Mouse (Mus musculus) induced T-regulatory cell, adult 2 months (primary cell): ENCODE results near the gene Sorl1.

ENCODE experiments used
- DNase-seq: peaks from one replicate; pipeline ENCODE4 v3.0.0-alpha.2; 2012; ENCODE audit warnings: low read depth

The Sorl1 gene

DNA sequence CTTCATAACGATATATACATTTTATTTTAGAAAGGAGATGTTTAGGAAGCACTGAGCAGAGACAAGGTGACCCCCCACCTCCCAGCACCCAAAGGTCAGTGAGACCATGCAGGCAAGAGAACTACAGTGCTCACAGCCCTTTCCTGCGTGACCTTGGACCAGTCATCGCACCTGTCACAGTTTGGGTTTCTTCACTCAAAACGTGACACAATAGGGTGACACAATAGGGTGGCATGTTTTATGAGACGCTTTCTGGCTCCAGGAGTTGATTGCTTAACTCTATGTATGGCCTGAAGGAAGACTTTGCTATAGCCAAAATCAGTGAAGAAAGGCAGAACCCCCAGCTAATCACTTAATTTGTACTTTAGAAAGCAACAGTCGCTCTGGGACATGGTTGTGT is 1.7 kb downstream of the Sorl1 start:
- DNase-seq = no peak

DNA sequence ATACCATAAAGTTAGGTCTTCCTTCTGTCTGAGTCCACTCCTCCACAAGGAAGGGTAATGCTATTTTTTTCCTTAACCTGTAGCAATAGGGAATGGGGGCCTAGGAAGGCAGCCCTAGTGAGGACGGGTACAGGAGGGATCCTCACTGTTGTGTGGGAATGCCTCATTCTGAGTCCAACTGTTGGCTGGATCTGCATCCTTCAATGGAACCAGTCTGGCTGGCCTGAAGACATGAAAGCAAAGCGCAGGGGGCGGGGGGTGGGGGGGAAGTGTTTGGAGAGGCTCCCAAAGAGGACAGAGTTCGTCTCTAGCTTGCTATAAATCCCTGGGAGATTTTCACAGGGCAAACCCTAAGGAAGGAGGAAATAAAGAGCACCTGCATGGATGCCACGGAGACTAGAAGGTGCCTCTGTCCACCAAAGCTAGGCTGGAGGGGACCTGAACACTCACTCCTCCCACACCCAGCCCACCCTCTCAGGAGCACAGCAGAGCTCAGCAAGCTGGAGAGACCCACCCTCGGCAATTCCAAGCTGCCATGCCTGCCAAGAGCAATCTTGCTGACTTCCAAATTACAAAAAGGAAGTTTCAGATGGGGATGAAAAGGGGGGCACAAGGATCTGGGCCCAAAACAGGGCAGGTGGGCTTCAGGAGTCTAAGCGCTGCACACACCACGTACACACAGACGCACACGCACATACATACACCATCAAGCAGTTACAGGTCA is 2.3 kb downstream of the Sorl1 start:
- DNase-seq = no peak

DNA sequence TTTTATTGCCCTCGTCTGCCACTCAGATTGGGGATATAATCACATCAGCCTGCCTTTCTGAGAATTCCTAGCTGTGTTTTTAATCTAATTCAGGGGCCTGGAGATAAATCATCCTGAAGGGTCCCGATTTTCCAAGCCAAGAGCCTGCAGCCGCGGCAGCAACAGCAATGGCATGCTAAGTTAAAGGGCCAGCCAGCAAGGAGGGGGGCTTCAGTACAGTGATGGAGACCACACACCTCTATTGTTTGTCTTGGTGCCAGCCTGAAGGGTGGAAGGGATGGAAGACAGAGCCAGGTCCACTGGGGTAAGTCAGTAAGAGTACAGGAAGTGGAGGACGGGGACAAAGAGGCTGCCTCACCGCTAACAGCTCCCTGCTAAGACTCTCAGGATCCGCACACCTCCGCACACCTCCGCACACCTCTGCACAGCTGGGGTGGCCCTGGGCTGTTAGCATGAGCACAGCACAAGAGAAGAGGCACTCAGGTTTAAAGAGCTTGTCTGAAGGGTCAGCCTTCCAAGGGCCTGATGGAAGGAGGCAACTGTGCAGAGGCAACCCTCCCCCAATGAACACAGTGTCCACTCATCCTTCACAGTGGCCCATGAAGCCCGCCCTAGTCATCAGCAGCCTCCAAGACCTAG is 7.6 kb downstream of the Sorl1 start:
- no peak for DNase-seq

DNA sequence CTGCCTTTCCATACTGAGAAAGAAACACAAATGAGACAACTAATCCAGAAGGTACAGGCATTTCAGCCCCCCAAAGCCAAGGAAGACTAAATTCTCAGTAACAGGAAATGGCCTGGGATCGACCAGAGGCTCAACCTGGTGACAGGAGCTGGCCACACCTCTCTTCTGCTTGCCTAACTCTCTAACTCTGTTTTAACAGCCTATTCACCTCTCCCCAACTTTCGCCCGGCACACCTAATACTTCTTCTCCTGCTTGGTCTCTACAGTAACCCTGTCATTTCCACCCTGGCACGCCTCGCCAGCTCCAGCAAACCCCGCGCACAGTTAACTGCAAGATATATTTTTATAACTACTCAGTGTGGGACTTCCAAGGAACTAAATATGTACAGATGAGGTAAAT is 9.0 kb downstream of the Sorl1 start:
- no peak for DNase-seq

DNA sequence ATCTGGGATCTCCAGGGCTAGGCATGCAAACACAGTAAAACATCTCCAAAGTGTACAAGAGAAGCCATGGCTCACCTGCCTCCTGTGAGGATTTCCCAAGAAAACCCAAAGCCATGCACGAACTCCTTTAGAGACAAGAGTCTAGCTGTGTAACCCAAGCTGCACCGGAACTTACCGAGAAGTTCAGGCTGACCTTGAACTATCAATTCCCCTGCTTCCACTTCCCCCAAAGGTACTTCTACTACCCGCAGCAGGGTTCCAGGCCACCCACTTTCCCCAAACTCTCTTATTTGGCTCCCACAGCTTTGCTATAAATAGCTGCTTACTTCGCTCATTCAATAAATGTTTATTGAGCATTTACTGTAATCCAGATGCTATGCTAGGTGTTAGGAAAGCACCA is 10.8 kb downstream of the Sorl1 start:
- DNase-seq = no peak

DNA sequence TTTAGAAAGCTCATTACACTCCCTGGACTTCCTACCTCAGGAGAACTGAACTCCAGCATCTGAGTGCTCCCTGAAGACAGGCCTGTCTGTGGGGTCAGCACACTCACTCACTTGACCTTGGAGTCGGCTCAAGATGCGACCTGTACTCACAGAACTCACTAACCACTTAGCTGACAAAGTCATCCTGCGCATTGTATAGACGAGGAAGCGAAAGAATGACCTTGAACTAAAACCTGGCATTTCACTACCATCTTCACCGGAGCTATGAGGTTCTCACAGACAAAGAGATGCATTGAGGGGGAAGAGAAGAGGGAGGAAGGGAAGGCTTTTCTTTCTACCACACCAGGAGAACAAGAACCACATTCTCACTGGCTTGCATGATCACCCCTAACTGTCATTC is 11.4 kb downstream of the Sorl1 start:
- no peak for DNase-seq

DNA sequence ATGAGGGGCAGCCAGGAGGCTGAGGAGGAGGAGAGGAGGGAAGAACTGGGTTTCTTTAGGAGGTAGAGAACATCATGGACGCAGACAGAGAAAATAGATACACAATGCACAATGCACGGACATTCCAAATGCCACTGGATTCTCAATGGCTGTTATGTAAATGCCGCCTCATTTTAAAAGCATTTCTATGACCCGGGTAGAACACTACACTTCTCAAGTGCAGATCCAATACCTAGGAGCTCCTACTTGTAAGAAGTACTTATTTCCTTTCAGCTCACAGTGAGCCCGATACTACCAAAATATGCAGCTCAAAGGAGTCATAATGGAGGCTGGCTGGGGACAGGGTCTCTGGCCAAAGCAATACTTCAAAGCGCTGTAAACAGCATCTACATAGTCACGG is 12.8 kb downstream of the Sorl1 start:
- DNase-seq = no peak

DNA sequence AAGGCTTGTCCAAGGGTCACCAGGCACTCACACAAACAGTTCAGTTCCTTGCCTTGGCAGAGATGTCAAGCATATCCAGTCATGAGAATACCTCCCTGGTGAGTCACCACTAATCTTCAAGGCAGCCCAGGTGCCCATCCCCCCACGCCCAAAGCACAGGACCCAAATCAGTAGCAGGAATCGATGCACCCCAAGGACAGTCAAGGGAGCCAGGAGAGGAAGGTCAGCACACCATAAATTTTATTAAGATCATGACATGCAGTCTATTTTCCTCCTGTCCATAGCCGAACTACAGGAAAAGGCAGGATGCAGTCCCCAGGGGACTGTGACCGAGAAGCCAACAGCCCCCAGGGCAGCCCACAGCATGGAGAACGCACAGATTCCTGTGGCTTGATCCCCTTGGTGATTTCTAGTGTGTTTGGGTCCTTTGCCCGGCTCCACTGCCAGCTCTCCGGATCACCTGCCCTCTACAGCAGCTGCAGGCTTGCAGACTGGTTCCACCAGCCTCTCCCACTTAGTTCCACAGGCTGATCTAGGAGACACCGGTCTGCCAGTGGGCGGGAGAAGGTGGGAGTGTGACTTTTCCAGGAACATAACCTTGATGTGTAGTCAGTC is 14.2 kb downstream of the Sorl1 start:
- DNase-seq = peak; percentile 49

DNA sequence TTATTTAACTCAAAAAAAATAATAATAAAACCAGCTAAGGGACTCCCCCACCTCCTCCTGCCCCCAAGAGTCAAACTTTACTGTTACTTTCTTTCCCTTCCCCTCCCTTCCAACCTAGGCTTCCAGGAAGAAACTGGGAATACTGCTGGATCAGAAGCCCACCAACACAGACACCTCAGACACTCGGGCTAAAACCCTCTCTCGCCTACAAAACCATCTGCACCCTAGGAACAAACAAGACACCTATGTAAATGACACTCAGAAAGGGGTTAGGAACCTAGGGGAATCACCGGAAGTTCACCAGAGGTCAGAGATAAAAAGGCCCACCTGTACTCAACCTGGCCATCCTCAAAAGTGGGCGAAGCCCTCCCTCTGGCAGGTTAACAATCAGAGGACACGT is 15.0 kb downstream of the Sorl1 start:
- DNase-seq = peak; percentile 33

DNA sequence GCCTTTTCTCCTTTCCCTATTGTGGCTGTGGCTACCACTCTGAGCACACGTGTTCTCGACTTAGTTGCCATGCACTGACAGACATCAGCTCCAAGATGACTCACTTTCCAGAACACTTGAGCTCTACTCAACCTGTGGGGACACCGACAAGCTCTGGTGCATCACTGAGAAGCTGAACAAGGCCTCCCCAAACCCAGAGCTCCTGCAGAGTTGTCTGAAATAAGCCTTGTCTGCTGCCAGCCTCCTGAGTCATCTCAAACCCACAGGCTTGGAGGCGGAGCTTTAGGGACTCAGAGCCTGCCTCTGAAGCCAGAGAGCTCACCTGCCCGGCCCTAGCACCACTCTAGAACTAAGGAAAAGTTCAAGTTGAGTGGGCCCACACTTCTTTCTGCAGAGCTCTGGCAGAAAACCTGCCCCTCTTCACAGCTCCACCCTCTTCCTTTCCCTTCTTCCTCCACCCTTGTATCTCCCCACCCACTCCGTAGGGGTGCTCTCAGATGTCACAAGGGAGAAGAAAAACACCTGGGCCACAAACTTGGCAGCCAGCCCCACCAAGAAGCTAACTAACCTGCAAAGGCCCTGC is 15.6 kb downstream of the Sorl1 start:
- peak; percentile 86 for DNase-seq

DNA sequence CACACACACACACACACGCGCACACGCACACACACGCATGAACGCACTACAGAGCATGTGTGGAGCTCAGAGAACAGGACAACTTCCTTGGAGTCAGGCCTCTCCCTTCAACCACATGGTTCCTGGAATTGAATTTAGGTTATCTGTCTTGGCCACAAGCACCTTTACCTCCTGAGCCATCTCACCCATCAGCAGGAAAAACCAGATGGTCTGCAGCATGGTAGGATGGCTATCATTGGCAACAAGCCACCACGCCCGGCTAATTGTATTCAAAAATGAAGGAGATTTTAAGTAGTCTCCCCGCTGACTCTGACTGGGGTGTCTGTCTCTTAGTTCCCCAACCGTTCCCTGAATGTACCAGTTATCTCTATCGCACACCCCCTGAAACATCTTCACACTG is 17.0 kb downstream of the Sorl1 start:
- no peak for DNase-seq

DNA sequence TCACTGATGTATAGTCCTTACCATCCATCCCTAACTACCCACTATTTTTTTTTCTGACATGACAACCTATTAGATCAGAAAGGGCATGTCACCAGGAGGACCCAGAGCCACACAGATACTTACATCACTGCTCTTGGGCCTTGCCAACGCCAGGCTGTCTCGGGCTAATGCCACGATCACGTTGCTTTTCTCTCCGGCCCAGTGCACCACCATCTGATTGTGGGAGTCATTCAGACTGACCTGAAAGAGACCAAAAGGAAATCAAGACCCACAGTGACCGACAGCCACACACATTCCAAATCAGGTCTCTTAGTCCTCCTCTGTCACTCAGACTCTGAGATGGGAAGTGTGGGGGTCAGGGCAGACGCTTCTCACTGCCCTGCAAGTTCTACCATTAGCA is 17.8 kb downstream of the Sorl1 start:
- DNase-seq = no peak

DNA sequence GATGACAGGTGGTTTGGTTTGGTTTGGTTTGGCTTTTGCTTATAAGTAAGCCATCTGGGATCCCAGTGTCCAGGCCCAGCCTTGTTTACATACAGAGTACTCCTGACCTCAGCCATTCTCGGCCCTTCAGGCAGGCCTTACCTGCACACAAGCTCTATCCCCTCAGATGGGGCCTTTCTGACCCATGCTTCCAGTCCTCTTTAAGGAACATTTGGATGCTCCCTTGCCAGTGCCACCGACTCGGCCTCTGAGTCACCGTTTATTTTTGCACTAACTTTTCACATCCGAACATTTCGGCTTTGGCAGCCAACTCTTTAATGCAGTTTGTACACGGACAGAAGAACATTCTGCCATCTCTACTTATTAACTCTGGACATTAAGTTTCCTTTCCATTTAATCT is 20.6 kb downstream of the Sorl1 start:
- no peak for DNase-seq

DNA sequence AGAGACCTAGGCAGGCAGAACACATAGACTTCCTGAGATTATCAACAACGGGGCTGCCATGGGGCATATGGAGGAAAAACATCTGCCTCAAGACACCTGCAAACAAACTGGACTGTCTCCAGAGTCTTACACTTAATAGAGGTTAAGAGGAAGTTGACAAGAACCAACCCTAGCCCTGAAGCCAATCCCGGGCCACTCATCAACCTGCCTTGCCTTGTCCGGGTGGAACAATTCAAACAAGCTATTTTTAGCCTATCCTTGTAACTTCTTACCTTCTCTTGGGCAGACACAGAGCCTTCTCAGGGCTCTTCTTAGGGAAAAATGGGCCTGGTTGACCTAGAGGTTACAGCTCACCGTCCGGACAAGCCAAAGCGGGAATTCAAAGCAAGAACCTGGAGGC is 22.1 kb downstream of the Sorl1 start:
- no peak for DNase-seq

DNA sequence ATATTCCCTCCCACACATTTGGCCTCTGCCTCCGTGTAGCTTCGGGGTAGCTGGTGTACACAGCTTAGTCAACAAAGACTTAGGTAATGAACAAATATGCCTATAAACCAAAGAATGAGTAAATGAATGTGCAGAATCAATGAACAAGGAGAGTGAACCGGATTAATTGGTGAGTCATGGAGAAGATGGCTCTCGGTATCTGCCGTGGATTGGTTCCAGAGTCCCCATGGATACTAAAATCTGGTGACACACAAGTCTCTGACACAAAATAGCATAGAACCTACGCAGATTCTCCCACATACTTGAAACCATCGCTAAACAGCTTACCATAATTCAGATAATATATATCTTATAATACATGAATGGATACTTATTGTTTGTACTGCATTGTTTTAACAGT is 22.8 kb downstream of the Sorl1 start:
- no peak for DNase-seq

DNA sequence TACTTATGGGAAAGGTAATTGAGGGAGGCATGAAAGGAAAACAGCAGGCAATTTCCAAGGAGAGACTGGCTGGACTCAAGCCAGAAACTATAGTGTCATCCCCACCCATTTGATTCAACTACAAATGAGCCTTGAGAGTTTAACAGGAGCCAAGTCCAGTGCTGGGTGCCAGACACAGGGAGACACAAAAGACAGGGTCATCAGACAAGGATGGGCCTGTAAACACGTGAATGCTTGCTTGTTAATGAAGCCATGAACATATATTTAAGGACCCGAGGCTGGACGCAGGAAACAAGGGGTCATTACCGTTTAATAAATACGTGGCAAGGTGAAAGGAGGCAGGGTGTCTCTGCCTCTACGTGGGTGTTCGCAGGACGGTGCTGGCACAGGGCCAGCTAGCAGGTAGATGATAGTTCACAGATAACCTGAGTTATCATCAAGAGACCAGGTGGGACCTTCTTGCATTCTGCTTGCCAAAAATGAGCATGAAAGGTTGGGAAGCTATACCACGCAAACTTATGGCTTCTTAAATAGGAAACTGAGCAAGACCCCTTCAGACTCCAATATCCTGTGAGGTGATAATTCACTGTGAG is 23.4 kb downstream of the Sorl1 start:
- no peak for DNase-seq

DNA sequence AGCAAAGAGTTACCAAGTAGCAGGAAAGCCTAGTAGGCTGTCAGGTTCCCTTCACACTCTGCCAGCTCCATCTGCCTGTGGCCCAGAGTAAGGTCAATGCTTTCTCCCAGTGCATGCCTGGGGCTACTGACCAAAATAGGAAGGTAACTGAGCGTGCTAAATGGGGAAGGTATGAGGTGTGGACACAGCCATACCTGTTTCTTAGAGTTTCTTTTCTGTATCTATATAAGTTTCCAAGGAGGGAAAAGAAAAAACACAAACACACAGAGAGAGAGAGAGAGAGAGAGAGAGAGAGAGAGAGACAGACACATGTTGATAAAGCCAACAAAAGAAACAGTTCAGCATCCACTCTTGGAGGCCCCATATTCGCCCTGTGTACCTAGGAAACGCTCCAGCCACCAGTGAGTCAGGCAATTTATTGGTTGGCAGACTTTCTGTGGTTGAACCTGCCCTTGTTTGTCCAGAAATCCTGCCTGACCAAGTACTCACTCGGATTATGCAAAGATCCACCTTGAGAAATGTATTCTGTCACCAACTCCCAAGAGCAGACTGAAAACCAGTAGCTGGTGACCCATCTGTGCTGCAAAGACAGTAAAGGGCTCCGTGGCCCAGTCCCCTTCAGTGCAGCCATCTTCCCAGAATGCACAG is 25.5 kb downstream of the Sorl1 start:
- DNase-seq = no peak

DNA sequence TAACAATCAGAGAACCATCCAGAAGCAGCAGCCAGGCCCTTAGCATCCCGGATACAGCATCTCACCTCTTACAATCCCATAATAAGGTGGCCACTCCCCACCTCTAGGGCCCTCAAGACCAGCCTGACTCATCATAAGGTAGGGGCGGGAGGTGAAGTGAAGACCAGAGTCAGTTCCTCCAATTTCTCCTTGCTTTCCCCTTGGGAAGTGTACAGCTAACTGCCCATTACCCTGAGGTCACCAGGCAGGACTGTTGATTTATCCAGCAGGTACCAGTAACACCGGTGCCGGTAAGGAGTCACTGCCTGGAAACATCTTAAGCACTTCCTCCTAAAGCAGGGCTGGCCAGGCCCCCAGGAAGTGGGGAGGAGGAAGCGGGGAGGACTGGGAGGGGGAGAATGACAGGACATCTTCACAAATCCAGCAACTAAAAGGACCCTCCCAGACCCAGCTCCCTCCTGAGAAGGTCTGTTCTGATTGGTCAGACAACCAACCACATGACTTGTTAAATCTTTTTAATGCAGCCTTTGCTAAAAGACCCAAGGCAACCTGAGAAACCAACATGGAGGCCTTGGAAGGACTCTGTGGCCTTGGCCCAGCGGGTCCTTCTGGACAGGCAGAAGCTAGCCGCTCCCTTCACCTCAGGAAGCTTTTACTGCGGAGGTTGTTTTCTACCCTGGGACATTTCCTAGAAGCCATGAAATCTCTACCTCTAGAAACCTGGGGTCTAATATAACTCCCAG is 26.2 kb downstream of the Sorl1 start:
- DNase-seq = peak; percentile 69

DNA sequence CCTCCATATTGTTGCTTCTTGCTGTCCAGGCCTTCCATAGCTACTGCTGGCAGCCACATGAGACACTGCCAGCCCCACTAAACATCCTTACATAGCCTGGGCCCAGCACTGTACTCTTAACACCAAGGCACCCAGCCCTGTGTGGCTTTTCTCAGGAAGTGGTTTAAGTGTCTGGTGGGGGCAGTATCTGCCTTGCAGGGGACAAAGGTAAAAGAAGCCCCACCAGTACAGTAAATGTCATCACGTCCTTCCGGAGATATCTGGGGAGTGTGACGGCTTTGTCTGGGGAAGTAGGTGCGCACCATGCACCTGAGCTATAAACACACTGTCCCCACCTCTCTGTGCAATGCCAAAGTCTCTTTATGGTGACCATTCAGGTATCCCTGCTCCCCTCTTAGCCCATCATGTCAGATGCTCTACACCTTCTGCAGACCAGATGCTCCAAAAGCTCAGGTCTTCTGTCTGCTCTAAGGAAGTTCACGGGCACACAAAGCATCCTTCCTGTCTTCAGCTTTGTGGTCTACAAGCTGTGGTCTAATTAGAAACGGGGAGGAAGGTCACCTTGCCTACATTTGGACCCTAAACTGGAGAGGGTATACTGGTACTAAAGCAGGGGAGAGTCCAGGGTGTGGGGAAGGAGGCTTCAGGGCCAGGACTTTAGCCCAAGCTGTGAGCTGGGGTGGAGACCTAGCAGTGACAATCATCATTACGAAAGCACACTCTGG is 26.9 kb downstream of the Sorl1 start:
- DNase-seq = peak; percentile 77

DNA sequence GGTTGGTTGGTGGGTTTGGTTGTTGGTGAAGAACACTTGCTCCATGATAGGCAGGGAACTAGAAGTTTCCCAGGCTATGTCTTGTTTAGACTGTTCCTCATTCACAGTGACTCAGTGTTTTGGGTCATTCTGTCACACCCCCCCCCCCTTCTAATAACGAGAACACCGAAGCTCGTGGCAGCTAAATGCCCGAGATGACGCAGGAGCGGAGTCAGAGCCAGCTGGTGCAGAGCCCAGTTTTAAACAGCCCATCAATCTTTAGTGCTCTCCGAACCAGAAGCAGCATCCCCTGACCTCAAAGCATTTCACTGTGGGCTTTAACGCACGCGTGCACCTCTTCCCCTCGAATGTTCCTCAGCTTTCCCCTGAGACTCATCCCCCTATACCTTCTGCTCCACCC is 29.3 kb downstream of the Sorl1 start:
- DNase-seq = no peak

DNA sequence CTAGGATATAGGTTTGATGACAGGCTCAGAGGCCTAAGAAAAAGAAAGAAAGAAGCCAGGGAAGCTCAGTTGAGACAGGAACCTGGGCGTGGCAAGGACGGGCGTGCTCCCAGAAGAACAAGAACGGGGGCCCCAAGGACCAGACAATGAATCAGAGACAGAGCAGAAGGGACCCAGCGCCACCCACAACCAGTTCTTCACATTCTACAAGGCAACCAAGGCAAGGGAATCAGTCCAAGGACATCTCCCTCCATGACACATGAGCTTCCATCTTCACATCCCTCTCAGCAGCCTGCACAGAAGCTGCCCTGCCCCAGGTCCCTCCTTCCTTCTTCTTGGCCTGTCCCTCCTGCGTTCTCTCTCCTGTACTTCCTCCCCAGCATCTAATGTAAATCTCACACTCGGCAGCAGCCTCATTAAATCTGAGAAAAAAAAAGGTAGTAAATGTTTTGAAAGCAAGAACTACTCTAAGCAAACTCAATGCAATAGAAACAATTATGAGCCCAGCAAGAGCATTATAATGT is 30.0 kb downstream of the Sorl1 start:
- no peak for DNase-seq
